Mouse (Mus musculus) heart, embryonic 13.5 days (tissue): ENCODE data around the gene Def8. TPM values are rescaled to one million over a fixed set of nuclear protein-coding genes. Genes with fewer than 3 reads are reported as not detected.

ENCODE experiments used
- ATAC-seq: fragments of 200-750 bp; cut with Nextera tagmentation; 2 replicates; pipeline ENCODE4 v1.8.0; 2017; ENCODE audit warnings: moderate TSS enrichment; ENCODE audit not compliant: insufficient number of reproducible peaks, low FRiP score, low TSS enrichment; ENCODE audit errors: extremely low read depth
- H3K27ac ChIP-seq: fragments of 300-500 bp; sonication (generic); replicated peaks from 2 replicates; pipeline ENCODE4 v1.5.1; 2015; ENCODE audit warnings: moderate library complexity, mild to moderate bottlenecking, inconsistent platforms
- H3K27me3 ChIP-seq: fragments of 300-500 bp; sonication (generic); replicated peaks from 2 replicates; pipeline ENCODE4 v1.6.1; 2015; ENCODE audit warnings: mild to moderate bottlenecking, inconsistent platforms
- H3K36me3 ChIP-seq: fragments of 300-500 bp; sonication (generic); 2 replicates; pipeline ENCODE4 v1.6.1; 2015; ENCODE audit warnings: mild to moderate bottlenecking, inconsistent platforms
- H3K4me1 ChIP-seq: fragments of 300-500 bp; sonication (generic); 2 replicates; pipeline ENCODE4 v1.6.1; 2015; ENCODE audit warnings: inconsistent platforms
- H3K4me2 ChIP-seq: fragments of 300-500 bp; sonication (generic); 2 replicates; pipeline ENCODE4 v1.6.1; 2015; ENCODE audit warnings: inconsistent platforms, mild to moderate bottlenecking, moderate library complexity
- H3K4me3 ChIP-seq: fragments of 300-500 bp; sonication (generic); 2 replicates; pipeline ENCODE4 v1.5.1; 2015; ENCODE audit warnings: moderate library complexity, mild to moderate bottlenecking, inconsistent platforms
- H3K9ac ChIP-seq: fragments of 300-500 bp; sonication (generic); 2 replicates; pipeline ENCODE4 v1.6.1; 2015; ENCODE audit warnings: inconsistent platforms, mild to moderate bottlenecking, moderate library complexity
- H3K9me3 ChIP-seq: fragments of 300-500 bp; sonication (generic); 2 replicates; pipeline ENCODE4 v1.6.1; 2016; ENCODE audit warnings: inconsistent platforms
- WGBS: fragments of 180-500 bp; shearing (Covaris S2); methylation state at CpG from one replicate; pipeline ENCODE4 v1.1.7; 2015; ENCODE audit warnings: mixed read lengths; 5-methylcytosine and 5-hydroxymethylcytosine counted together
- polyA plus RNA-seq: library from polyadenylated mRNA; unstranded; fragments of >200 nt; fragmentation: Nextera tagmentation; extraction: Ambion mirVana; gene quantifications from 2 replicates; pipeline ENCODE4 v1.2.1, GENCODE M21; 2015

The Def8 gene
- 30.4 and 31.1 TPM in 2 replicates for polyA plus RNA-seq

- no peak for ATAC-seq
- H3K4me3 ChIP-seq: peak within 1 kb of the TSS; percentile 42
- WGBS: 69% methylated on average over 7 of the region's 7 CpGs
- peak within 1 kb of the TSS; percentile 60 for H3K9ac ChIP-seq
- no peak within 1 kb of the TSS for H3K27ac ChIP-seq
- peaks cover 4% of the 10 kb centered on the region for H3K4me1 ChIP-seq
- H3K27me3 ChIP-seq: peaks cover 11% of the 10 kb centered on the region
- peaks cover 23% of the 10 kb centered on the region for H3K9me3 ChIP-seq
- H3K4me2 ChIP-seq: peak within 1 kb of the TSS; percentile 67
- H3K36me3 ChIP-seq: peaks cover 2% of the 10 kb centered on the region; the same call in 1 of the 2 replicates
These were observed at the start of gene Def8 for GRCm38 (mm10) chr8:123423441-123423840. Gene Def8 (plus strand): TSS chr8:123423527.

DNA sequence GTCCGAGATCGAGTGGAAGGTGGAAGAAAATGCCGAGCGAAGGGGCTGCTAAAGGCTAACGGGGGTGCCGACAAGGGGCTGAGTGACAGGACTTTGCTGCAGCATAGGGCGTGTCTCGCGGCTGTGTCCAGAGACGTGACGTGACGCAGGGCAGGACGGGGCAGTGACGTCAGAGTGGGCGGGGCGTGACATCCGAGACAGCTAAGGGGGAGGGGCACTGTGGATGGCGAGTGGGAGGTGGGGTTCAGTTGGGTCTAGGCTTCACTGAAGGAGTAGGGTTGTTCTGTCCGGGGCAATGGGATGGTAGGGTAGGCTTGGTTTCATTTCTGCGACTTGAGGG is 49.1 kb upstream of the Def8 start:
- ATAC-seq: peak; percentile 81
- WGBS: 1% methylated on average over 20 of the region's 20 CpGs
- H3K4me3 ChIP-seq: peak overlapping the region; percentile 86

GRCm38 (mm10) chr8:123375701-123376100 is 47.6 kb upstream of the Def8 start:
- no peak for ATAC-seq
- H3K36me3 ChIP-seq: peaks cover 31% of the 10 kb centered on the region
- H3K9ac ChIP-seq: no peak overlapping the region
- H3K9me3 ChIP-seq: no peaks in the 10 kb centered on the region
- no peaks in the 10 kb centered on the region for H3K27me3 ChIP-seq
- WGBS: 85% methylated on average over 10 of the region's 10 CpGs
- H3K4me2 ChIP-seq: no peak overlapping the region
- H3K4me3 ChIP-seq: no peak overlapping the region
- peaks cover 28% of the 10 kb centered on the region for H3K4me1 ChIP-seq
- H3K27ac ChIP-seq: no peak overlapping the region

More for the DNA sequence above, 49.1 kb upstream of the Def8 start:
- no peaks in the 10 kb centered on the region for H3K9me3 ChIP-seq
- no peaks in the 10 kb centered on the region for H3K27me3 ChIP-seq
- H3K27ac ChIP-seq: peak overlapping the region; percentile 98
- H3K9ac ChIP-seq: peak overlapping the region; percentile 93
- H3K4me1 ChIP-seq: peaks cover 28% of the 10 kb centered on the region
- peak overlapping the region; percentile 92 for H3K4me2 ChIP-seq
- H3K36me3 ChIP-seq: peaks cover 25% of the 10 kb centered on the region

GRCm38 (mm10) chr8:123376106-123376505 is 47.2 kb upstream of the Def8 start:
- 64% methylated on average over 8 of the region's 8 CpGs for WGBS
- no peak overlapping the region for H3K9ac ChIP-seq

GRCm38 (mm10) chr8:123381711-123382110 is 41.6 kb upstream of the Def8 start:
- H3K4me2 ChIP-seq: no peak overlapping the region
- peaks cover 78% of the 10 kb centered on the region for H3K36me3 ChIP-seq
- no peaks in the 10 kb centered on the region for H3K9me3 ChIP-seq
- ATAC-seq: no peak
- H3K9ac ChIP-seq: no peak overlapping the region
- no peak overlapping the region for H3K4me3 ChIP-seq
- WGBS: 86% methylated on average over 4 of the region's 4 CpGs
- H3K4me1 ChIP-seq: no peaks in the 10 kb centered on the region
- no peaks in the 10 kb centered on the region for H3K27me3 ChIP-seq
- H3K27ac ChIP-seq: no peak overlapping the region

More at GRCm38 (mm10) chr8:123376106-123376505, 47.2 kb upstream of the Def8 start:
- peaks cover 28% of the 10 kb centered on the region for H3K4me1 ChIP-seq
- no peak for ATAC-seq
- H3K27ac ChIP-seq: no peak overlapping the region
- no peak overlapping the region for H3K4me2 ChIP-seq
- H3K9me3 ChIP-seq: no peaks in the 10 kb centered on the region
- no peak overlapping the region for H3K4me3 ChIP-seq
- H3K36me3 ChIP-seq: peaks cover 35% of the 10 kb centered on the region
- H3K27me3 ChIP-seq: no peaks in the 10 kb centered on the region

DNA sequence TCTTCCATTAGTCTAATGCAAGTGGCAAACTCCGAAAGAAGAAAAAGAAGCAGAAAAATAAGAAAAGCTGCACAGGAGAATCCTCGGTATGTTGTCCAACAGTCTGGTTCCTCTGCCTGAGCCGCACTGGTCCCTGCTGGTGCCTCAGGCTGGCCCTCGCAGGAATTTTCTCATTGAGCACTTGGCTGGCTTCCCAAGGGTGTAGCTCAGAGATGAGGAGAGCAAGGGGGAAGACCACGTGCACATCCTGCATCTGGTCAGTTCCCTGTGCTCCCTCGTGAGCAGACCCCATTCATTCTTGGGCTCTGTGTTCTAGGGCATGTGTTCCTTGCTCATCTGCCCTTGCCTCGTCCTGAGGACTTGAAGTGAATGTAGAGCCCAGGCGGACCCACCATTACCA is 40.8 kb upstream of the Def8 start:
- Histone ChIP-seq H3K9me3 (no peaks in the 10 kb centered on the region), H3K9ac (no peak overlapping the region), H3K4me2 (no peak overlapping the region), H3K36me3 (peaks cover 80% of the 10 kb centered on the region), H3K4me1 (no peaks in the 10 kb centered on the region), H3K4me3 (no peak overlapping the region), H3K27ac (no peak overlapping the region), H3K27me3 (no peaks in the 10 kb centered on the region)
- no peak for ATAC-seq
- 71% methylated on average over 8 of the region's 8 CpGs for WGBS

DNA sequence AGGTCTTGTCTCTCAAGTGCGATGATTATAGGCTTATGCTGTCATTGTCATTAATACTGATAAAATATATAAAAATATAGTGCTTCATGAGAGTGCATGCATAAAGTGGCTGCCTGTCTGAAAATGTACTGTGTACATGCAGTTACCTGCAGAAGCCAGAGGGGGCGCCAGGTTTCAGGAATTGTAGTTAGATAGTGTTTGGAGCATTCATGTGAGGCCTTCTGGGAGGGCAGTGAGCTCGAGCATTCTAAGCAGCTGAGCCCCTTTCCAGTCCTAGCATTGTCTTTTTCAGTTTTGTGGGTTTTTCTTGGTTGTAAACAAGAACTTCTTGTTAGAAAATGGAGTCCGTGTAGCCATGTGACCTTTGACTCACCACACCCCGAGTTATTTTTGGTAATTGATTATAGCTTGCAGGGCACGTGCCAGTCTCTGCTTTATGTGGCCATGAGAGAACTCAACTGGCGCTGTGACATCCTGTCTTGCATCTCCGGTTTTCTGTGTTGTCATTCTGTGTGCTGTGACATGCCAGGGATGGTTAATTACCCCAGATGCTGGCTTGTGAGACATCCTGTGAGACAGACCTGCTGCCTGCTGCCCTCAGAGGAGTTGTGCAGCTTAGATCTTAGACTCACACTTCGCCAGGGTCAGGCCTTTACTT is 38.3 kb upstream of the Def8 start:
- H3K36me3 ChIP-seq: peaks cover 98% of the 10 kb centered on the region
- WGBS: 61% methylated on average over 9 of the region's 9 CpGs

GRCm38 (mm10) chr8:123387041-123387440 is 36.3 kb upstream of the Def8 start:
- H3K9ac ChIP-seq: no peak overlapping the region
- peaks cover 100% of the 10 kb centered on the region for H3K36me3 ChIP-seq
- ATAC-seq: no peak
- H3K4me2 ChIP-seq: no peak overlapping the region
- H3K9me3 ChIP-seq: no peaks in the 10 kb centered on the region
- no peaks in the 10 kb centered on the region for H3K27me3 ChIP-seq
- no peak overlapping the region for H3K27ac ChIP-seq
- WGBS: 73% methylated on average over 3 of the region's 3 CpGs
- H3K4me1 ChIP-seq: no peaks in the 10 kb centered on the region
- no peak overlapping the region for H3K4me3 ChIP-seq

More for the DNA sequence above, 38.3 kb upstream of the Def8 start:
- H3K27ac ChIP-seq: no peak overlapping the region
- H3K4me1 ChIP-seq: no peaks in the 10 kb centered on the region
- no peaks in the 10 kb centered on the region for H3K27me3 ChIP-seq
- no peak overlapping the region for H3K4me3 ChIP-seq
- no peak overlapping the region for H3K9ac ChIP-seq
- no peak overlapping the region for H3K4me2 ChIP-seq
- no peaks in the 10 kb centered on the region for H3K9me3 ChIP-seq
- no peak for ATAC-seq

- Histone ChIP-seq H3K27me3 (no peaks in the 10 kb centered on the region), H3K36me3 (peaks cover 100% of the 10 kb centered on the region), H3K4me2 (no peak overlapping the region), H3K4me1 (no peaks in the 10 kb centered on the region), H3K9ac (no peak overlapping the region), H3K9me3 (no peaks in the 10 kb centered on the region), H3K4me3 (no peak overlapping the region), H3K27ac (no peak overlapping the region)
- WGBS: 73% methylated on average over 8 of the region's 8 CpGs
- no peak for ATAC-seq
These were observed 35.5 kb upstream of the Def8 start for GRCm38 (mm10) chr8:123387801-123388200.

GRCm38 (mm10) chr8:123389026-123389425 is 34.3 kb upstream of the Def8 start:
- no peak for ATAC-seq
- H3K27me3 ChIP-seq: no peaks in the 10 kb centered on the region
- H3K27ac ChIP-seq: no peak overlapping the region
- WGBS: 91% methylated on average over 7 of the region's 7 CpGs
- no peak overlapping the region for H3K9ac ChIP-seq
- no peak overlapping the region for H3K4me3 ChIP-seq
- H3K36me3 ChIP-seq: peaks cover 100% of the 10 kb centered on the region
- H3K9me3 ChIP-seq: no peaks in the 10 kb centered on the region
- no peak overlapping the region for H3K4me2 ChIP-seq
- no peaks in the 10 kb centered on the region for H3K4me1 ChIP-seq

GRCm38 (mm10) chr8:123398308-123398707 is 25.0 kb upstream of the Def8 start:
- no peaks in the 10 kb centered on the region for H3K27me3 ChIP-seq
- no peak overlapping the region for H3K27ac ChIP-seq
- H3K9ac ChIP-seq: no peak overlapping the region
- H3K4me3 ChIP-seq: no peak overlapping the region
- H3K4me2 ChIP-seq: no peak overlapping the region
- WGBS: 93% methylated on average over 13 of the region's 13 CpGs
- H3K36me3 ChIP-seq: peaks cover 100% of the 10 kb centered on the region
- H3K9me3 ChIP-seq: no peaks in the 10 kb centered on the region
- H3K4me1 ChIP-seq: no peaks in the 10 kb centered on the region
- no peak for ATAC-seq

GRCm38 (mm10) chr8:123401936-123402335 is 21.4 kb upstream of the Def8 start:
- no peaks in the 10 kb centered on the region for H3K9me3 ChIP-seq
- H3K27me3 ChIP-seq: peaks cover 3% of the 10 kb centered on the region; the same call in 1 of the 2 replicates
- no peak overlapping the region for H3K27ac ChIP-seq
- no peak overlapping the region for H3K9ac ChIP-seq
- no peak for ATAC-seq
- peaks cover 66% of the 10 kb centered on the region for H3K36me3 ChIP-seq
- peaks cover 9% of the 10 kb centered on the region; the same call in 1 of the 2 replicates for H3K4me1 ChIP-seq
- H3K4me2 ChIP-seq: no peak overlapping the region
- 91% methylated on average over 9 of the region's 9 CpGs for WGBS
- no peak overlapping the region for H3K4me3 ChIP-seq
